In genomic region chr2:180894734-180895133, GRCm38 (mm10) we compare ENCODE assay signal across 9 mouse cellular contexts. TPM values are rescaled to one million over a fixed set of nuclear protein-coding genes. Genes with fewer than 3 reads are reported as not detected.
DNase-seq lines count a peak whose midpoint lies in the region; ATAC-seq lines count a peak whose summit lies in the region.
"Had no signal": no experiment of that assay in that cellular context is flagged by ENCODE, and none has a peak within 500 bp of the region (broad histone marks: within the 10 kb centered on the region; RNA-seq: fewer than 3 reads in every experiment).

No protein-coding gene starts in this region.

- H3K9me3 ChIP-seq in forebrain, embryonic 12.5 days: no peaks in the 10 kb centered on the region
- no peaks in the 10 kb centered on the region for H3K9me3 ChIP-seq in hindbrain, embryonic 14.5 days (ENCODE audit: control insufficient read depth, low read length)

- peak overlapping the region; percentile 68 for H3K4me2 ChIP-seq in forebrain, embryonic 12.5 days
- H3K4me2 ChIP-seq in hindbrain, embryonic 14.5 days (replicated peaks): peak overlapping the region; percentile 77

- H3K27me3 ChIP-seq in forebrain, embryonic 12.5 days: peaks cover 32% of the 10 kb centered on the region; the same call in 1 of the 2 replicates
- H3K27me3 ChIP-seq in hindbrain, embryonic 14.5 days (ENCODE audit: control insufficient read depth, insufficient read depth, low read length): no peaks in the 10 kb centered on the region

- H3K27ac ChIP-seq in forebrain, embryonic 12.5 days: peak overlapping the region; percentile 99
- H3K27ac ChIP-seq in hindbrain, embryonic 14.5 days: peak overlapping the region; percentile 99

- DNase-seq in Muller cell, postnatal 12 days (ENCODE audit: inconsistent ontology term): peak; percentile 71
- peak; percentile 63 for DNase-seq in c-Kit-positive CD71-positive TER-119-negative erythroid progenitor cells, embryonic 14.5 days (ENCODE audit: low read depth)
- peak; percentile 90 for DNase-seq in hindbrain, embryonic 14.5 days (ENCODE audit: low spot score)
- DNase-seq in layer of hippocampus, postnatal 14 days (ENCODE audit: low spot score in 2 of 2): peak; percentile 89 to 93
- peak; percentile 55 for DNase-seq in lung, postnatal 14 days
- DNase-seq in retina, postnatal 7 days (ENCODE audit: low read depth, low spot score): peak; percentile 86
- DNase-seq in thymus, postnatal 4 days: peak; percentile 88

- no peaks in the 10 kb centered on the region for H3K36me3 ChIP-seq in forebrain, embryonic 12.5 days (replicated peaks)
- peaks cover 7% of the 10 kb centered on the region for H3K36me3 ChIP-seq in hindbrain, embryonic 14.5 days (replicated peaks; ENCODE audit: control insufficient read depth, insufficient read depth)

- peak overlapping the region; percentile 97 for H3K9ac ChIP-seq in forebrain, embryonic 12.5 days
- H3K9ac ChIP-seq in hindbrain, embryonic 14.5 days: peak overlapping the region; percentile 99

- H3K4me1 ChIP-seq in forebrain, embryonic 12.5 days: peaks cover 65% of the 10 kb centered on the region
- peaks cover 32% of the 10 kb centered on the region for H3K4me1 ChIP-seq in hindbrain, embryonic 14.5 days (replicated peaks; ENCODE audit: control insufficient read depth, insufficient read depth, low read length)

- WGBS in forebrain, embryonic 12.5 days: under 1% methylated on average over 13 of the region's 13 CpGs
- WGBS in hindbrain, embryonic 14.5 days: under 1% methylated on average over 13 of the region's 13 CpGs

- H3K4me3 ChIP-seq in forebrain, embryonic 12.5 days (replicated peaks): peak overlapping the region; percentile 90
- peak overlapping the region; percentile 92 for H3K4me3 ChIP-seq in hindbrain, embryonic 14.5 days (replicated peaks; ENCODE audit: low read length)
- H3K4me3 ChIP-seq: myocyte had no signal

- ATAC-seq in forebrain, embryonic 12.5 days (ENCODE audit: low FRiP score): peak; percentile 62
- ATAC-seq in hindbrain, embryonic 14.5 days (ENCODE audit: low FRiP score): peak; percentile 35

RNA-seq across cellular contexts. Expression of gene Ythdf1, which starts 26.0 kb away (rescaled TPM):
- 62.6 and 64.5 TPM in 2 replicates for polyA plus RNA-seq in forebrain, embryonic 12.5 days (2016; fragmentation: Nextera tagmentation; extraction: Ambion mirVana)
- 50.0 and 56.6 TPM in 2 replicates for polyA plus RNA-seq in hindbrain, embryonic 14.5 days (2014; fragmentation: Nextera tagmentation; extraction: Ambion mirVana)
- total RNA-seq in layer of hippocampus, postnatal 14 days (2021): 10 to 100 TPM; 63.5 to 65.7 TPM

RNA-seq across cellular contexts. Expression of gene Birc7, which starts 34.1 kb away (rescaled TPM):
- polyA plus RNA-seq in forebrain, embryonic 12.5 days (2016; fragmentation: Nextera tagmentation; extraction: Ambion mirVana): 0.11 and 0.41 TPM in 2 replicates
- 0.33 TPM in 1 of 2 replicates, not detected in the other for polyA plus RNA-seq in hindbrain, embryonic 14.5 days (2014; fragmentation: Nextera tagmentation; extraction: Ambion mirVana)
- total RNA-seq in layer of hippocampus, postnatal 14 days (2021): not detected
- polyA plus RNA-seq: myocyte had no signal

RNA-seq across cellular contexts. Expression of gene Nkain4, which starts 59.8 kb away (rescaled TPM):
- 39.4 and 43.5 TPM in 2 replicates for polyA plus RNA-seq in forebrain, embryonic 12.5 days (2016; fragmentation: Nextera tagmentation; extraction: Ambion mirVana)
- 78.6 and 85.5 TPM in 2 replicates for polyA plus RNA-seq in hindbrain, embryonic 14.5 days (2014; fragmentation: Nextera tagmentation; extraction: Ambion mirVana)
- 10 to 100 TPM; 56.1 to 56.9 TPM for total RNA-seq in layer of hippocampus, postnatal 14 days (2021)
- polyA plus RNA-seq: myocyte had no signal

Comparison
In these comparisons a context has a peak if more than half of its experiments do, and no peak if none do; other contexts are left out.
1. Peak in every context shown above with its lines: DNase-seq, ATAC-seq, H3K4me3 ChIP-seq and H3K27ac ChIP-seq.